Mouse (Mus musculus): Measurements from ENCODE around the gene Trpc5.
A peak's percentile ranks its signal among the peaks of the same experiment; 100 is the strongest.

Trpc5 gene

GRCm38 (mm10) chrX:144688142-144688206 lies at the start of gene Trpc5:
Gene Trpc5, minus strand, starts transcription at chrX:144688180.
- DNase-seq (ENCODE audit: low read depth, low spot score), result no peak

GRCm38 (mm10) chrX:144716330-144716729 lies 28.4 kb upstream of the Trpc5 start:
- no peak for DNase-seq (ENCODE audit: low read depth, low spot score)

- DNase-seq (ENCODE audit: low read depth, low spot score), result no peak
Measured at GRCm38 (mm10) chrX:144689859-144690181, 1.8 kb upstream of the Trpc5 start.

- no peak for DNase-seq (ENCODE audit: low read depth, low spot score)
Measured at GRCm38 (mm10) chrX:144689119-144689858, 1.3 kb upstream of the Trpc5 start.

- DNase-seq (ENCODE audit: low read depth, low spot score), result no peak
Measured at GRCm38 (mm10) chrX:144688207-144689118, 483 bp upstream of the Trpc5 start, which contains the start of gene Rtl4. Gene Rtl4, plus strand, starts transcription at chrX:144688907.

- no peak for DNase-seq (ENCODE audit: low read depth, low spot score)
Measured at GRCm38 (mm10) chrX:144687742-144688141, 238 bp downstream of the Trpc5 start.

- no peak for DNase-seq (ENCODE audit: low read depth, low spot score)
Measured at GRCm38 (mm10) chrX:144652196-144652595, 35.8 kb downstream of the Trpc5 start.

GRCm38 (mm10) chrX:144645394-144645793 lies 42.6 kb downstream of the Trpc5 start:
- DNase-seq (ENCODE audit: low read depth, low spot score), result no peak

GRCm38 (mm10) chrX:144644756-144645155 lies 43.2 kb downstream of the Trpc5 start:
- DNase-seq (ENCODE audit: low read depth, low spot score), result no peak

- no peak for DNase-seq (ENCODE audit: low read depth, low spot score)
Measured at GRCm38 (mm10) chrX:144612753-144613152, 75.2 kb downstream of the Trpc5 start.

GRCm38 (mm10) chrX:144536431-144536830 lies 151.5 kb downstream of the Trpc5 start:
- DNase-seq (ENCODE audit: low read depth, low spot score), result no peak

GRCm38 (mm10) chrX:144526042-144526441 lies 161.9 kb downstream of the Trpc5 start:
- DNase-seq (ENCODE audit: low read depth, low spot score), result no peak

- no peak for DNase-seq (ENCODE audit: low read depth, low spot score)
Measured at GRCm38 (mm10) chrX:144523239-144523638, 164.7 kb downstream of the Trpc5 start.

GRCm38 (mm10) chrX:144491394-144491793 lies 196.6 kb downstream of the Trpc5 start:
- no peak for DNase-seq (ENCODE audit: low read depth, low spot score)

- DNase-seq (ENCODE audit: low read depth, low spot score), result peak; percentile 38
Measured at GRCm38 (mm10) chrX:144464416-144464815, 223.6 kb downstream of the Trpc5 start.

- DNase-seq (ENCODE audit: low read depth, low spot score), result no peak
Measured at GRCm38 (mm10) chrX:144456281-144456680, 231.7 kb downstream of the Trpc5 start, which contains the start of gene Trpc5os. Gene Trpc5os, plus strand, starts transcription at chrX:144456581.

GRCm38 (mm10) chrX:144423848-144424247 lies 264.1 kb downstream of the Trpc5 start:
- DNase-seq (ENCODE audit: low read depth, low spot score), result no peak

- no peak for DNase-seq (ENCODE audit: low read depth, low spot score)
Measured at GRCm38 (mm10) chrX:144421091-144421490, 266.9 kb downstream of the Trpc5 start.

GRCm38 (mm10) chrX:144420259-144420658 lies 267.7 kb downstream of the Trpc5 start:
- peak; percentile 40 for DNase-seq (ENCODE audit: low read depth, low spot score)

GRCm38 (mm10) chrX:144408036-144408435 lies 279.9 kb downstream of the Trpc5 start:
- DNase-seq (ENCODE audit: low read depth, low spot score), result no peak

GRCm38 (mm10) chrX:144403526-144403925 lies 284.5 kb downstream of the Trpc5 start:
- no peak for DNase-seq (ENCODE audit: low read depth, low spot score)

GRCm38 (mm10) chrX:144374196-144374595 lies 313.8 kb downstream of the Trpc5 start:
- no peak for DNase-seq (ENCODE audit: low read depth, low spot score)

GRCm38 (mm10) chrX:144338355-144338754 lies 349.6 kb downstream of the Trpc5 start:
- no peak for DNase-seq (ENCODE audit: low read depth, low spot score)

Data from telencephalon, adult 2 months (tissue).